Mouse (Mus musculus) spleen, postnatal 14 days (tissue): ENCODE results near the gene Atp5g2.

Experiments
- DNase-seq, 2 experiments: peaks; one replicate each; pipeline ENCODE4 v3.0.0; 2021 to 2022; ENCODE audit warnings: low spot score in 2 of 2

Atp5g2 gene

DNA sequence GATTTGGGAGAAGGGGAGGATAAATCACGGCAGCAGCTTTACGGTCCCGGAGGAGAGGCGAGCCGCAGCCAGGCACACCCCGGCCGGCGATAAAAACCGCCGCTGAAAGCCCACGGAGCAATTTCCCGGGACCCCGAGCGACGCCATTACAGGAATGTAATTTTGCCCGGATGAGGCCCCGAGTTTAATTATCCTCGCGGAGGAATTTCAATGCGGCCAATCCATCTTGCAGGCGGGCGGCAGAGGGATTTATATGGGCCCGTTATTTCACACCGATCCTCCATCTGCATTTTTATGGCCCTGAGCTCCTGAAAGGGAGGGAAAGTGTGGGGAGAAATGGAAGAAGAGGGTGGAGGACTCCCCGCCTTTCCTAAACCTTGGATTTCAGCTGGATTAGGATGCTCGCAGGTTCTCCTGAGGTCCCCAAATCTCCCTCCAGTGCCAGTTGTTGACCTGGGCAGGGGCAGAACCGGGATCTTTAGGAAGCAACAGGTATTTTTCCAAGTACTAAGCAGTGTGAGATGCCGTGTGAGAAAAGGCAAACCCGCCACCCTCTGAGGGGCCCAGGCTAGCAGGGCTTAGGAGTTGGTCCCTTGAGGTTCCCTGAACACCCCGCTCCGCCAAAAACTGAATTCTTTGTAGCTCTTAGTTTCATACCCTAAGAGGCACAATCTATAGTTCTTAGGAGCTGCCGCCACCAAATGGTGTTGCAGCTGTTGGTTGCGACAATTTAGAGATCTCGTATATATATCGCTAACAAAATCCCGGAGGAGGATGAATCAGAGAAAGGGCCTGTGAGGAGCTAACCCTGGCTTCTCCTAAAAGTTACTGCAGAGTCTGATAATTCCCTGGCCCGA, at the start of gene Atp5g2:
TSS of gene Atp5g2 (minus strand) at position 138 of the 857 bp plus-strand sequence.
- no peak for DNase-seq

DNA sequence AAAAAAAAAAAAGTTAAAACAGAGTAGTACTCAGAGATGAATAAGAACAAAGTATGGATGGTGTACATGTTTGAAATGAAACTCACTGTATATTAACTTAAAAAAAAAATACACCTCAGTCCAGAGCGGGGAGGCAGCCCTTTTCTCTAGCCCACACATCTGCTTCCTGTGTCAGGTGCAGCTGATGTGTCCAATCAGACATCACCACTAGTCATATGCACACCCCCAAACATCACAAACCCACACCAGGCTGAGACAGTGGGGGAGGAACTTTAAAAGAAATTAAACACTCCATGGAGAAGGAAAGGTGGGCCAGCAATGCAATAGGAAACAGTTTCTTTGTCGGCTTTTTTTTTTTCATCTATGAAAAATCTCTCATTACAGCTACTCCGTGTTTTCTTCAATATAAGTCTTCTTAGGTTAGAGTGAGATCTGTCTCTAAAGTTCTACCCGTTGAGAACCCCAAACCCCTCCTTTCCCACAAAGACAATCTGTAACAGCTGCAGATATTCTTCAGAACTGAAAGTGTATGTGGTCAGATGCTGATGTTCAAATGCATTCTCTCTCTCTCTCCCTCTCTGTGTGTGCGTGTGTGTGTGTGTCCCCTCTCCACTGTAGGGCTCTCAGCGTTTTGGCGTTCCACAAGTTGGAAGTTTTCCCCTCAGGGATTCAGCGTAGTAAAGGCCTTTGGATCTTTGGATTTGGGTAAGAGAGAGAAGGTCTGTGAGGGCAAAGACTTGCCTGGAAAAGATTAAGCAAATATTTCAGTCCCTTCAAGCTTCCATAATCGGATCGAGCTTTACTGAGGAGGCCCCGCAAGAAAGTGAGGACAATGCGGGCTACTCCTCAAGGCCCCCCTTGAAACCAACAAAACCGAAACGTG, 49.1 kb upstream of the Atp5g2 start:
- DNase-seq = no peak

DNA sequence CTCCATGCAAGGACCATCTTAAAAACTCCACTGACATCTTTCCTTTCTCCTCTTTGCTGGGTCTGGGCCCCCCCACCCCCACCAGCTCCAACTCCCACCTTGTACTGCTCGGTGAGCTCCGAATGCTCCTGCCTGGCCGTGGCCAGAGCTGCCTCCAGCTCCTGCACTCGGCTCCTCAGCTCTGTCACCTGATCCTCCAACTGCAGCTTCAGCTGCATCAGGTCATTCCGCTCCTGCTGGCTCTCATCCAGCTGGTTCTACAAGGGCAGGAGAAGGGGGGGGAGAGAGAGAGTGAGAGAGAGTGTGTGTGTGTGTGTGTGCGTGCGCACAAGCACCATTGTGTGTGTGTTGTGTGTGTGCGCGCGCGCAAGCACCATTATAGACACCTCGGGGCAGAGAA, 44.0 kb upstream of the Atp5g2 start:
- DNase-seq = no peak

DNA sequence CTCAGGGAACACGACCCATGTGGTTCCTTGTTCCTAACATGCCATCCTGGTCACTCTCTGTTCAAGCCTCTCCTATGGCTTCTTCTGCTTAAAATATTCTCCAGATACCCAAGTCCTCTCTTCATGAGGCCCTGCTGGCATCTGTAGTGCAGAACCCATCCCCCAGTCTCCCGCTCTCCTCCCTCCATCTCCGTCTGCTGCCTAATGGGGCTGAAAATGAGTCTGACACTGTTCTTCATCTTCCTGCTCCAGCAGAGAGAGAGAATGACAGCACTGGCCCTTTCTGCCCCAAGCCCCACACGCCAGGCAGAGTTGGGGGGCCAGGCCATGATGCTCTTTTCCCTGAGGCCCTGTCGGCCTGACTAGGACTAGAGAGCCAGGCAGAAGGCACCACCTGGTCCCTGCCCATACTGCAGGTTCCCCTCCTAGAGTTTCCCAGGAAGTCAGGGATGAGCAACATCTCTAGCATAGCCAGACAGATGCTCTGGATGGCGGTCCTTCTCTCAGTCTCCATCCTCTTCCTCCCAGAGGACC, 35.7 kb upstream of the Atp5g2 start:
- DNase-seq = no peak

GRCm38 (mm10) chr15:102705923-102706503, 33.9 kb upstream of the Atp5g2 start:
- DNase-seq = no peak

GRCm38 (mm10) chr15:102705226-102705894, 33.2 kb upstream of the Atp5g2 start:
- no peak for DNase-seq

DNA sequence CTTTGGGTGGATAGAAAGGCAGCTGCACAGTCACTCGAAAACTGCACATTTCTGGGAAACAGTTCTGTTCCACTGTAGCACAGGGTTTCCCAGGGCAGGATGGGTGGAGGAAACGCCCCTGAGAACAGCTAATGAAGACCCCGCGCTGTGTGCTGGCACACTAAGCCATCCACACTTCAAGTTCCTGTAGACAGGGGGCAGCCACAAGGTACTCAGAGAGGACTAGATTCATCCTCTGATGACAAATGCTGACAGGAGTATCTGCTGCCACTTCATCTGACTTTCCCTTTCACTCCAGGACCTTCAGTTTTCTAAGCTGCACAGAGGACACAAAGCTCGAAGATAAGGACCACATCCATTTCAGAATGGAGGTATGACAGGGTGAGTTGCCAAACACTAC, 32.7 kb upstream of the Atp5g2 start:
- no peak for DNase-seq

GRCm38 (mm10) chr15:102702972-102703371, 30.8 kb upstream of the Atp5g2 start:
- DNase-seq = no peak

GRCm38 (mm10) chr15:102698193-102698592, 26.0 kb upstream of the Atp5g2 start:
- DNase-seq = peak; percentile 29 to 52

DNA sequence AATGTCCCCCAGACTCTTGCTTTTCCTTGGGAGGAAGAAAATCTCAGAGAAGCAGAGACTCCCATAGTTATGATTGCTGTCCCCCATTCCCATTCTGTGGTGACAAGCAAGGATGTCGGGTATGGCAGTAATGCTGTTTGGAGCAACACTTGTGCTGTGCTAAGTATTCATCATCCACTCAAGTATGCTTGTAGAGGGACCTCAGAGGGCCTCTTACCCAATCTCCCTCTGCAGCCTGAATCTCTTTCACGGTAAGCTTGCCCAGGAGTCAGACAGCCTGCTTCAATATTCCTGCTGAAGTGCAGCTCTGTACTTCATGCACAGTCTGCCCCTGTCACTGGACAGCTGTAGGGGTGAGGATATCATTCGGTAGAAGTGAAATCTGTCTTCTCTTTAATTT, 24.7 kb upstream of the Atp5g2 start:
- DNase-seq = no peak

- no peak for DNase-seq
Measured at GRCm38 (mm10) chr15:102693600-102693999, 21.4 kb upstream of the Atp5g2 start.

DNA sequence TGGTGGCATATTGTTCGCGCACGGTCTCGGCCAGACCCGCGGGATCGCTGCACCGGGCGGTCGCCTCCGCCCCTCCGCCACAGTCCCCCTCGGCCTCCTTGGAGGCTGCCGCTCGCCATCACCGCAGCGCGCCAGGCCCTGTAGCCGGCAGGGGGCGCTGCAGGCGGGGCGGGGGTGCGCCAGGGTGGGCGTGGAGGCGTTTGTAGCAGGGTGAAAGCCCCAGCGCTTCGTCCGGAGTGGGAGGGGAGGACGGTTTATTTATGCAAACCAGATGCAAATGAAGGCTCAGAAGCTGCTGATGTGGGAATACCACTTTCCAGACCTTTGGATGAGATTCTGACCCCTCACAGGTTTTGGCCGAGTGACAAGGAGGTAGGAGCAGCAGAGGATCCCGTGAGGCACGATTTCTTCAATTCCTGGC, 20.8 kb upstream of the Atp5g2 start:
- peak in 1 of 2 experiments; percentile 42 for DNase-seq

DNA sequence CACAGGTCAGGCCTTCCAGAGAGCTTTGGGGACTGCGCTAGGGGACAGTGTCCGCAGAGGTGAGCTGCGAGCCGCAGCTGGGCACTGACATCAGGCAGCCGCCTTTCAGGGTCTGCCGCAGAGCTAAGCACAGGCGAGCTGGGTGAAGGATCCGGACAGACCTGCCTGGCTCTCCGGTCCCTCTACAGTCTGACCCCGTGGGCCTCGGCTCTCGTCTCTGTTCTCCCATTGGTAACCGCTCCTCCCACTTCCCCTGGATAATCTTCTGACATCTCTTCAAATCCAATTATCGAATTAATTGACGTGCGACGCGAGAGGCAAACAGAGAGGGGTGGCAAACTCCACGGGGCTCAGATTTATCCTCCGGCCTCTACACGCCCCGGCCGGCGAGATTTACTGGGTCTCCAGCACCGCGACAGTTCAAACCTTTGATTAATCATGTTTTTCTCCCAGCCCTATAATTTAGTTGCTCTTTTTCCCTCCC, 20.2 kb upstream of the Atp5g2 start:
- no peak for DNase-seq

DNA sequence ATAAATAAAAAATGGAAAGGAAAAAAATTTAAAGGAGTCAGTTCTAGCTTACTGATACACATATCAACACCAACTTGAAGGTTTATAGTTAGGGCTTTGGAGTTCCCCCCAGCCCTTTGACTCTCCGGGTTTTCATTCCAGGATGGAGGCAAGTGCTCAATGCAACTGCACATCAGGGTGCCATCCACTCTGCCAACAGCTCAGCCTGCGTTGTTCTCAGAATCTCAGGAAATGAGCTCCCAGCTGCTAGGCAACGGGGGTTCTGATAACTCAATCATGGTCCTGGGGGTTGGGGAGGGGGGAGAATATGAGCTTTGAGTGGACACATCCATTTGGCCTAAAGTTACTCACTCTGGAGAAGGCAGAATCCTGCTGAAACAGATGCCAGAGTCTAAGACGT, 13.6 kb upstream of the Atp5g2 start:
- no peak for DNase-seq

- DNase-seq = no peak
Measured at GRCm38 (mm10) chr15:102683670-102684069, 11.5 kb upstream of the Atp5g2 start.

GRCm38 (mm10) chr15:102676345-102676744, 4.2 kb upstream of the Atp5g2 start:
- no peak for DNase-seq

- no peak for DNase-seq
Measured at GRCm38 (mm10) chr15:102673548-102673947, 1.4 kb upstream of the Atp5g2 start.

GRCm38 (mm10) chr15:102671721-102672214, 384 bp downstream of the Atp5g2 start:
- peak; percentile 29 to 50 for DNase-seq

DNA sequence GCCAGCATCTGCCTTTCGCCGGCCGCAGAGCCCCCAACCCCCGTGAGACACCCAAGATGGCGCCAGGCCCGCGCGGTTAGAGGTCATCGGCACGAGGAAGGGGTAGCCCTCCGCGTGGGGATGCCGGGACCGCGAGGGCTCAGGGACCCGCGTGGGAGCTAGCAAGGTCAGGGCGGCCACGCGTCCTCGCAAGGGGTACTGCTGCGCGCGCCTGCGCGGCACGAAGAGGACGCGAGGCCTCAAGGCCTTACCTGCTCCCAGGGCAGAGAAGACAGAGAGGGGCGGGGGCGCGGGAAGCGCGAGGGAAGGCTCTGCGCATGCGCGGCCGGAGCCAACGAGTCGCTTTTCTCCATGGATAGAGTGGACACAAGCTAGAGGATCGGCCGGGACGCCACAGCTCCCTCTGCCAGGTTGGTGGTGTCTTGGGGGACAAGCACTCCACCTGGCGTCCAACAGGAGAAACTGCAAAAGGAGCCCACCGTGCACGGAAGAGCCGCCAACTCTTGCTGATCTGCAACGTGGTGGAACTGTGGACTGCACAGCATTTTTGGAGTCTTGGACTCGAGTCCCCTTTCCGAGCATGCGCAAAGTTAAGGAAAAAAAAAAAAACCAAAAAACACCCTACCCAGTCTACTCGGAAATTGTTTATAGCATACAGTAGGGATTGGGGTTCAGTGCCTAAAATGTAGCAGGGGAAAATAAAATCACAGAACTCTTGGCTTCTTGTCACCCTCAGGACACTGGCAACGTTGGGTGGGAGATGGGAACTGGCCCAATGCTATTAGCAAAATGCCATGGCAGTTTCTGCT, 1.2 kb downstream of the Atp5g2 start:
- peak; percentile 91 to 93 for DNase-seq

GRCm38 (mm10) chr15:102670281-102670680, 1.9 kb downstream of the Atp5g2 start:
- DNase-seq = no peak
